Mouse (Mus musculus) testis, adult 10 weeks (tissue): ENCODE measurements around the gene Zfp658. TPM values are rescaled to one million over a fixed set of nuclear protein-coding genes. Genes with fewer than 3 reads are reported as not detected.

ENCODE experiments used
- polyA plus RNA-seq: library from polyadenylated mRNA; stranded (reverse); fragments of 350-450 nt; fragmentation: Illumina TruSeq; extraction: RNeasy Lipid Tissue Mini Kit (QIAGEN cat#74804); gene quantifications from one replicate; pipeline ENCODE4 v1.2.3, GENCODE M21; 2014; ENCODE audit warnings: low read depth, low replicate concordance

Zfp658 gene
- polyA plus RNA-seq, result 0.34 TPM

DNA sequence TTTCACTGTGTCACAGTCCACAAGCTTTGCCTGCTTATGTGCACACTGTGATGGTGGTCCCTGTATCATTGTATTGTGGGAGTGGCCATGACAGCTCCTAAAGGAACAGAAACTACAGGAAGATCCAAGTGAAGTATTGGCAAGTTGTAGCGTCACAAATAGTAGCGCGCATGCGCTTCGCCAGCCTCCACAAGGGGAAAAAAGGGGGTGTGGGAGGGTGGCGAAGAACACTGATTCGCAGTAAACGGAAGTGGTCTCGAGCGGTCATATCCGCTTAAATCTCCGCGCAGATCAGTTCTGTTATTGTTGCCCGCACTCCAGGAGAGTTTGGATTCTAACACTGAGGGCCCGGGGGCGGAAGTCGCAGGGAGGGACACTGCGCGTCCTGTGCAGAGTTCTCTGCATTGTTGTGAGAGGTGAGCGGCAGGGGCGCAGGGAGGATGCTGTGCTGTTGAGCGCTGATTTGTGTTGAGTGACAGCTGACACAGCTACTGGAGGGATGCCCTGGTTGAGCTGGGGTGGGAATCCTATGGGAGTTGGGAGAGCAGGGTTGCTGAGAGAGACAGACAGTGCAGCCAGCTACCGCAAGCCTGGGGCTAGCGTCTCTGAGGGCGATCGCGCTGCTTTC, at the start of gene Zfp658:
Gene Zfp658 (plus strand): TSS at position 251 of the 628 bp plus-strand sequence.

DNA sequence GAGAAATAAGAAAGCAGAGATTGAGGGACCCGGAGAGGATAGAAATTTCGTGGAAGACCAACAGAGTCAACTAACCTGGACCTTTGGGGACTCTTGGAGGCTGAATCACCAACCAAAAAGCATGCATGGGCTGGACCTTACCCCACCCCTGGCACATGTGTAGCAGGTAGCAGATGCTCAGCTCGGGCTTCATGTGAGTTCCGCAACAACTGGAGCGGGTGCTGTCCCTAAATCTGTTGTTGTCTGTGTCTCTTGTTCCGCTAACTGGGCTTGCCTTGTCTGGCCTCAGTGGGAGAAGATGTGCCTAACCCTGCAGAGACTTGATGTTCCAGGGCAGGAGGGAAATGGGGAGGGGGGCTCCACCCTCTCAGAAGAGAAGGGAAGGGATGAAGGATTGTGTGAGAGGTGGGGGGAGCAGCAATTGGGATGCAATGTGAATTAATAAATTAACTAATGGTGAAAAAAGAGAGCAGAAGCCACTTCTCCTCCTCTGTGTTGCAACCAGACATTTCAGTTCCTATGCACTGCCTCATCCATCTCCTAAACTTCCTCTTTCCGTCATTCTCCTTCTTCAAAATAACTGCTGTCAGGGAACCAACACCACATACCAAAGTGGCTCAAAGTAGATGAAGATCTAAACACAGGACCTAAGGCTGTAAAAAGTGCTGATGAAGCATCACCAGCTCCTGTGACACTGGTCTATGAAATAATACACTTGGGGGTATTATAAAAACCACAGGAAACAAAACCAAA, 17.7 kb upstream of the Zfp658 start, which contains the start of gene Cd33:
Gene Cd33 (minus strand): TSS at position 204 of the 753 bp plus-strand sequence.

DNA sequence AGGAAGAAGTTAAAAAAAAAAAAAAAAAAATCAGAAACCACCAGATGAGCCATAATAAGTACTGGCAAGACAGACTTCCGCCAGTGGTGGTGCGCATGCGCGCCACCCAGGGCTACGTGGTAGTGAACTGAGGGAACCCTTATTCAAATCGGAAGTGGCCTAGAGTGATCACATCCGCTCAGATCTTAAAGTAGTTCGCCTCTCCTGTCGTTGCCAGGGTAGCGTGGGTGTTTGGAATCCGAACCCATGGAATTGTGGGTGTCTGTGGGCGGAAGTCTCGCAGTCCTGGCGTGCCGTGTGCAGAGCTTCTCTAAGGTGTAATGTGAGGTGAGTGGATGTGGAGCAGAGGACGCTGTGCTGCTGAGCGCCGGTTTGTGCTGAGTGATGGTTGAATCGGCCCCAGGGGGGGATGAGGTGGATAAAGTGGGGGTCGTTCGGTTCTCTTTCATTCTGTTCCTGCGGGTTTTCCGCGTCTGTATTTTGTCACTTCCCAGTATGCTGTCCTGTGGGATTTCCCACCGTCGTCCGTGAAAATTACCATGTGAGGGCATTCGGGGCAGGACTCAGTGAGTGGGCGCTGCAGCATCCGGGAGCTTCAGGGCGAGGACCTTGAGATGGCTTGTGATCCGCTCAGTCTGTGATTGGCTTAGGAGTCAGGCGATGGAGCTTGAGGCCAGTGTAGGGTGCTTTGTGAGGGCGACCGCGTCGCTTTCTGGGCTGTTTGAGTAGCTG, 17.6 kb downstream of the Zfp658 start, which contains the start of gene Zfp719:
Gene Zfp719 (plus strand): TSS at position 171 of the 732 bp plus-strand sequence.

DNA sequence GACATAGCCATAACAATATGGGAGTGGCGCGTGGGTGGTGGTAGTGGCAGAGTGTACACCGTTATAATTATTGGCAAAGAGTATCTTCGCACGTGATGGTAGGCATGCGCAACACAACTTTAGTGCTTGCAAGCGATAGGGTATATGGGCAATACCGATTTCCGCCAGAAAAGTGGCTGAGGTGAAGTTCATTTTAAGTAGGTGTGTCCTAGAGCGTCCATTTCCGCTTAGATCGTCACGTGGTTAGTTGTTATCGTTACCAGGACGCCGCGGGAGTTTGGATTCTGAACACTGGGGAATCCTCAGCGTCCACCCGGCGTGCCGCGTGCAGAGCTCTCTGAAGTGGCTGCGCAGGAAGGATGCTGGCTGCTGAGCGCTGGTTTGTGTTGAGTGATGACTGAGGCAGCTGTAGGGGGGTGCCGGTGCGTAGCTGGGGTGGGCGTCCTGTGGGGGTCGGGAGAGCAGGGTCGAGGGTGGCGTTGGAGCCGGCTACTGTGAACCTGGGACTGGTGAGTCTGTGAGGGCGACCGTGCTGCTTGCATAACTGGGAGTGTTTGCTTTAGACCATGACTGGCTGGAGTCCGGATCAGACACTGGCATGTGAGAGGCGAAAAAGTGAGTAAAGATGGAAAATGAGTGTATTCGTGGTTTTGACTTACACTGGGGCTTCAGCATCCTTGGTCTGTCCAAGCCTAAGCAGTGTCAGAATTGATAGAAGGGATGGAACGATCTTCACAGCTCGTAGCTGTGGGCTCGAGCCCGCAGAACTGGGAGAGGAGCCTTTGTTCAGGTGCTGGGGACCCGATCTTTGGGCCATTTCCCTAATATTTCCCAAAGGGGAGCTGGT, 45.1 kb downstream of the Zfp658 start, which contains the start of gene Zfp819:
Gene Zfp819 (plus strand): TSS at position 274 of the 847 bp plus-strand sequence.

Other genes with a start within 250 kb of the Zfp658 start
- gene Zfp715, start 249.0 kb upstream of the Zfp658 start, polyA plus RNA-seq, result 38.8 TPM
- gene Siglecf, start 210.9 kb upstream of the Zfp658 start, polyA plus RNA-seq, result 0.10 TPM
- gene Siglecg, start 154.1 kb upstream of the Zfp658 start, polyA plus RNA-seq, result not detected
- gene Lim2, start 134.6 kb upstream of the Zfp658 start, polyA plus RNA-seq, result not detected
- gene Nkg7, start 125.2 kb upstream of the Zfp658 start, polyA plus RNA-seq, result not detected
- 18.3 TPM for gene Cldnd2, start 121.5 kb upstream of the Zfp658 start, polyA plus RNA-seq
- 3.1 TPM for gene Etfb, start 118.2 kb upstream of the Zfp658 start, polyA plus RNA-seq
- not detected for gene Gm45233, start 118.1 kb upstream of the Zfp658 start, polyA plus RNA-seq
- 1.5 TPM for gene Vsig10l, start 99.1 kb upstream of the Zfp658 start, polyA plus RNA-seq
- gene Iglon5, start 72.2 kb upstream of the Zfp658 start, polyA plus RNA-seq, result 0.46 TPM
- 14.5 TPM for gene 4931406B18Rik, start 56.3 kb upstream of the Zfp658 start, polyA plus RNA-seq
- gene Cd33, start 17.8 kb upstream of the Zfp658 start, polyA plus RNA-seq, result 2.1 TPM
- gene Zfp719, start 17.4 kb downstream of the Zfp658 start, polyA plus RNA-seq, result 13.8 TPM
- gene Zfp819, start 44.9 kb downstream of the Zfp658 start, polyA plus RNA-seq, result 9.2 TPM
- gene Ceacam18, start 72.5 kb downstream of the Zfp658 start, polyA plus RNA-seq, result not detected
- 1.0 TPM for gene Siglece, start 97.9 kb downstream of the Zfp658 start, polyA plus RNA-seq
- gene Ctu1, start 109.8 kb downstream of the Zfp658 start, polyA plus RNA-seq, result 0.24 TPM
- not detected for gene Klk14, start 128.2 kb downstream of the Zfp658 start, polyA plus RNA-seq
- not detected for gene Klk13, start 150.3 kb downstream of the Zfp658 start, polyA plus RNA-seq
- not detected for gene Klk12, start 206.6 kb downstream of the Zfp658 start, polyA plus RNA-seq
- not detected for gene Klk11, start 212.3 kb downstream of the Zfp658 start, polyA plus RNA-seq
- gene Klk10, start 218.8 kb downstream of the Zfp658 start, polyA plus RNA-seq, result not detected
- not detected for gene Klk9, start 229.6 kb downstream of the Zfp658 start, polyA plus RNA-seq
- gene Klk8, start 235.3 kb downstream of the Zfp658 start, polyA plus RNA-seq, result not detected
- not detected for gene Klk7, start 249.0 kb downstream of the Zfp658 start, polyA plus RNA-seq